In the genomic region with DNA sequence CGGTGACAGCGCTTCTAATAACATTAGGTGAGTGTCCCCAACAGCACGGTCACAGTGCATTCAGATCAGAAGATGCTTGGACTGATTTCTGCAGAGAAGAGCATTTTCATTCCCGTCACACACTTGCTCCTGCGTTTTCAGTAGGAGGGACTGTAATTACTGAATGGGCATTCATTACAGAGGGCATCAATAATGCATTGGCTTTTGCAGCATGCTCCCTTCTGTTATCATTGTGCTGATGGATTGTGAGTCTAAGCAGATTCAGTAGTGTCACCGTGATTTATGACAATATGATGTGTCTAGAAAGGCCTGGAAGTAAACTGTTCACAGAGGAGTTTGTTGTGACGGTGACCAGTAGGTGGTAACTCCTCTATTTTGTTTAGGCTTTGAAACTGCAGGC, we compare ENCODE assay signal across 17 mouse cellular contexts.
DNase-seq lines count a peak whose midpoint lies in the region; ATAC-seq and TF ChIP-seq lines count a peak whose summit lies in the region.
"Had no signal": no experiment of that assay in that cellular context is flagged by ENCODE, and none has a peak within 500 bp of the region (broad histone marks: within the 10 kb centered on the region; RNA-seq: fewer than 3 reads in every experiment).

No protein-coding gene starts in this region.

- no peak overlapping the region for H3K4me2 ChIP-seq in limb, embryonic 14.5 days (replicated peaks; ENCODE audit: low read depth, low read length, severe bottlenecking)
- no peak overlapping the region for H3K4me2 ChIP-seq in forebrain, postnatal 0 days (ENCODE audit: low read depth)
- H3K4me2 ChIP-seq in midbrain, embryonic 12.5 days (replicated peaks) = no peak overlapping the region
- H3K4me2 ChIP-seq: limb, embryonic 15.5 days had no signal

- ATAC-seq in limb, embryonic 14.5 days (ENCODE audit: low FRiP score, low read depth) = no peak
- peak; percentile 69 for ATAC-seq in forebrain, postnatal 0 days
- ATAC-seq in midbrain, embryonic 12.5 days (ENCODE audit: low FRiP score, low read depth) = peak; percentile 69
- ATAC-seq: intestine, embryonic 16.5 days had no signal

- no peak overlapping the region for H3K4me3 ChIP-seq in limb, embryonic 14.5 days (replicated peaks; ENCODE audit: low read length)
- H3K4me3 ChIP-seq in limb, embryonic 10.5 days = no peak overlapping the region
- no peak overlapping the region for H3K4me3 ChIP-seq in forebrain, postnatal 0 days (ENCODE audit: low read depth, low read length)
- no peak overlapping the region for H3K4me3 ChIP-seq in midbrain, embryonic 12.5 days
- H3K4me3 ChIP-seq: gastrocnemius, adult 2 months; limb, embryonic 15.5 days had no signal

- no peak overlapping the region for H3K27ac ChIP-seq in limb, embryonic 14.5 days (replicated peaks; ENCODE audit: low read depth, low read length)
- no peak overlapping the region for H3K27ac ChIP-seq in limb, embryonic 10.5 days
- no peak overlapping the region for H3K27ac ChIP-seq in forebrain, postnatal 0 days (ENCODE audit: low read depth, low read length)
- H3K27ac ChIP-seq in midbrain, embryonic 12.5 days (replicated peaks) = peak overlapping the region; percentile 70
- H3K27ac ChIP-seq: gastrocnemius, adult 2 months; limb, embryonic 15.5 days had no signal

- TF ChIP-seq POLR2A in limb, embryonic 14.5 days (IDR thresholded peaks at IDR 0.05; ENCODE audit: borderline replicate concordance, extremely low read depth, insufficient read depth, insufficient read length) = no peak

- H3K36me3 ChIP-seq in limb, embryonic 14.5 days (ENCODE audit: control insufficient read depth, insufficient read depth, low read length) = no peaks in the 10 kb centered on the region
- no peaks in the 10 kb centered on the region for H3K36me3 ChIP-seq in limb, embryonic 10.5 days
- no peaks in the 10 kb centered on the region for H3K36me3 ChIP-seq in forebrain, postnatal 0 days (ENCODE audit: insufficient read depth)
- H3K36me3 ChIP-seq in midbrain, embryonic 12.5 days = no peaks in the 10 kb centered on the region
- H3K36me3 ChIP-seq: G1E; limb, embryonic 15.5 days had no signal

- 79% methylated on average over 7 of the region's 7 CpGs for WGBS in limb, embryonic 14.5 days
- 77% methylated on average over 7 of the region's 7 CpGs for WGBS in limb, embryonic 10.5 days
- 39% methylated on average over 7 of the region's 7 CpGs for WGBS in forebrain, postnatal 0 days
- 48% methylated on average over 7 of the region's 7 CpGs for WGBS in midbrain, embryonic 12.5 days

- H3K4me1 ChIP-seq in limb, embryonic 14.5 days (ENCODE audit: control insufficient read depth, insufficient read depth, low read length) = peaks cover 4% of the 10 kb centered on the region; the same call in 1 of the 2 replicates
- H3K4me1 ChIP-seq in limb, embryonic 10.5 days = 0 out of 2 replicates have a peak, but pooled peaks cover 4% of the 10 kb centered on the region
- no peaks in the 10 kb centered on the region for H3K4me1 ChIP-seq in forebrain, postnatal 0 days (ENCODE audit: insufficient read depth)
- peaks cover 11% of the 10 kb centered on the region for H3K4me1 ChIP-seq in midbrain, embryonic 12.5 days
- H3K4me1 ChIP-seq: limb, embryonic 15.5 days had no signal

- H3K9me3 ChIP-seq in limb, embryonic 14.5 days (ENCODE audit: control insufficient read depth, low read length) = 0 out of 2 replicates have a peak, but pooled peaks cover 5% of the 10 kb centered on the region
- H3K9me3 ChIP-seq in limb, embryonic 10.5 days (replicated peaks) = no peaks in the 10 kb centered on the region
- no peaks in the 10 kb centered on the region for H3K9me3 ChIP-seq in forebrain, postnatal 0 days (ENCODE audit: low read length)
- H3K9me3 ChIP-seq in midbrain, embryonic 12.5 days = no peaks in the 10 kb centered on the region
- H3K9me3 ChIP-seq: limb, embryonic 15.5 days had no signal

- no peak for TF ChIP-seq CTCF in forebrain, postnatal 0 days (IDR thresholded peaks at IDR 0.05; ENCODE audit: low read depth)

- no peak for DNase-seq in limb, embryonic 14.5 days (ENCODE audit: low spot score)
- DNase-seq in limb, embryonic 10.5 days (ENCODE audit: low spot score) = no peak
- peak; percentile 24 for DNase-seq in forebrain, postnatal 0 days
- peak; percentile 6 for DNase-seq in telencephalon, adult 2 months (ENCODE audit: low read depth, low spot score)
- DNase-seq in spleen, postnatal 10 days (ENCODE audit: low spot score in 2 of 2) = no peak
- no peak for DNase-seq in adrenal gland, postnatal 36 days
- DNase-seq: adrenal gland, postnatal 14 days; cerebellum, adult 11 months; gastrocnemius, adult 2 months; heart, postnatal 10 days; kidney, postnatal 36 days; lung, adult 18-20 months; right cerebral cortex, adult 18-20 months had no signal

- 0 out of 2 replicates have a peak overlapping the region, but pooled peaks have one; percentile 7 for H3K9ac ChIP-seq in limb, embryonic 14.5 days (ENCODE audit: low read depth, low read length, severe bottlenecking)
- H3K9ac ChIP-seq in forebrain, postnatal 0 days = no peak overlapping the region
- no peak overlapping the region for H3K9ac ChIP-seq in midbrain, embryonic 12.5 days (replicated peaks)
- H3K9ac ChIP-seq: limb, embryonic 15.5 days had no signal

- no peaks in the 10 kb centered on the region for H3K27me3 ChIP-seq in limb, embryonic 14.5 days (ENCODE audit: control insufficient read depth, insufficient read depth, low read length)
- H3K27me3 ChIP-seq in limb, embryonic 10.5 days (ENCODE audit: low read depth, poor library complexity, severe bottlenecking) = no peaks in the 10 kb centered on the region
- no peaks in the 10 kb centered on the region for H3K27me3 ChIP-seq in forebrain, postnatal 0 days (ENCODE audit: insufficient read depth, low read length)
- no peaks in the 10 kb centered on the region for H3K27me3 ChIP-seq in midbrain, embryonic 12.5 days
- H3K27me3 ChIP-seq: limb, embryonic 15.5 days had no signal

Comparison
In these comparisons a context has a peak if more than half of its experiments do, and no peak if none do; other contexts are left out.
1. DNase-seq: peak in forebrain, postnatal 0 days (single experiment) and telencephalon, adult 2 months (single experiment); none in limb, embryonic 14.5 days (single experiment), limb, embryonic 10.5 days (single experiment), spleen, postnatal 10 days (0 of 2) and adrenal gland, postnatal 36 days (0 of 2).